Mouse (Mus musculus) brain, embryonic 14.5 days (tissue): Measurements from ENCODE around the gene Coro6.
A peak's percentile ranks its signal among the peaks of the same experiment; 100 is the strongest.

ENCODE experiments used
- CTCF ChIP-seq: fragments of 200-500 bp; IDR thresholded peaks from 2 replicates; pipeline ENCODE4 v1.5.1; 2012; ENCODE audit warnings: inconsistent platforms, mild to moderate bottlenecking, moderate library complexity, borderline replicate concordance; ENCODE audit not compliant: insufficient read depth, insufficient read length; ENCODE audit errors: extremely low read depth
- POLR2A ChIP-seq: fragments of 200-500 bp; IDR thresholded peaks from 2 replicates; pipeline ENCODE4 v1.6.1; 2012; ENCODE audit warnings: mild to moderate bottlenecking, inconsistent platforms, borderline replicate concordance; ENCODE audit not compliant: poor library complexity, insufficient read depth, insufficient read length, severe bottlenecking; ENCODE audit errors: extremely low read depth

DNA sequence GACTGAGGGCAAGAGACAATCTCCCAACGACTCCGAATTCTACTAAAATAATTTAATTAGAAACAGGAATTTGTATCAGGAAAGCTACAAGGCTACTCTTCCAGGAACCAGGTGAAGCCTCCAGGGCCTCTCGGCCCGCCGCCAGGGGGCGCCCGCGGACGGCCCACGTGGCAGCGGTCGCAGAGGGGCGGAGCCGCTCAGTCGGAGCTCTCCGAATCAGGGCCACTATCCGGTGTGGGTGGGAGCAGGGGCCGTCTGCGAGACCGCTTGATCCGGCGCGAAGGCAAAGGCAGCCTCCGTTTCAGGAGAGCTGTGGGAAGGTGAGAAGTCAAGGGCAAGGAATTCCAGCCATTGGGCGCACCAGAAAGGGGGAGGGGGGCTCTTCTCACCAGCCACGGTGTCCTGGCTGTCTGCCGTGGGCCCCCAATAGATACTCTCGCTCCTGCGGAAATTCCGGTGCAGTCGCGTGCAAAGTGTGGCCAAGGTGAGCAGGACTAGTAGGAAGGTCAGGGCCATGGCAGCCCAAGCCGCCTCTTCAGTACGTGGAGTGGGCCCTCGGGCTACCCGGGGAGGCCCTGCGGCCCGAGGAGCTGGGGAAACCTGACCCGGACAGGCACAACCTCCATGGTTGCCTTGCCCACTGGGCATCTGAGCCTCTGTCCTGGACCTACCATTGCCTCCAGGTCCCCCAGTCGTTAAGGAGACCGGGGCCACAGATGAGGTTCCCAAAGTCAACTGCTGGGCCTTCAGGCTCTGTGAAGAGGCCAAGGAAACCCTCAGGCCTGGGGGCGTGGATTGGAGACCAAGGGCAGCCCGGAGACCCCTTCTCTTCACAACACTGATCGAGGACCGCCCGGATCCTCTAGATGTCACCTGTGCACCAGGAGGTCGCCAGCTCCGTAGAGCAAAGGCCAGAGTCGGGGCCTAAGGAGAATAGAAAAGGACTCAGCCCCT lies 46.1 kb downstream of the Coro6 start:
- TF ChIP-seq CTCF: peak; percentile 91
- no peak for TF ChIP-seq POLR2A
